Mouse (Mus musculus): Measurements from ENCODE around the gene Tinf2. TPM values are rescaled to one million over a fixed set of nuclear protein-coding genes. Genes with fewer than 3 reads are reported as not detected.

The Tinf2 gene
- polyA plus RNA-seq, 1 experiment from 2014 or later, result 25.3 TPM

DNA sequence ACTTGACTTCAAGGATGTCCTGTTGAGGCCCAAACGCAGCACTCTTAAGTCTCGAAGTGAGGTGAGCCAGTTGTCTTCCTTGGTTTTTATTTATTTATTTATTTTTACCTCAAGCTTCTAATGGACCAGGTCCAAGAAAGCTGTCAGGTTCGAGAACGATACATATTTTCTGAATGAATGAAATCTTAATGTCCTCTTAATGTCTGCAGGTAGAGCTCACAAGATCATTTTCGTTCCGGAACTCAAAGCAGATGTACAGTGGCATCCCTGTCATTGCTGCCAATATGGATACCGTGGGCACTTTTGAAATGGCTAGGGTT lies 8.9 kb downstream of the Tinf2 start:
- ATAC-seq, result no peak
- no peaks in the 10 kb centered on the region for H3K27me3 ChIP-seq (replicated peaks; ENCODE audit: control insufficient read depth, insufficient read depth, low read length)
- peak overlapping the region; percentile 85 for H3K9ac ChIP-seq (ENCODE audit: low read depth, low read length)
- no peaks in the 10 kb centered on the region for H3K9me3 ChIP-seq (ENCODE audit: control insufficient read depth, low read length)
- peaks cover 16% of the 10 kb centered on the region for H3K4me1 ChIP-seq (ENCODE audit: control insufficient read depth, insufficient read depth, low read depth, low read length)
- H3K4me3 ChIP-seq (ENCODE audit: low read length), result peak overlapping the region; percentile 76
- peaks cover 18% of the 10 kb centered on the region for H3K36me3 ChIP-seq (ENCODE audit: control insufficient read depth, insufficient read depth, low read length)
- H3K27ac ChIP-seq (ENCODE audit: low read depth, low read length), result no peak overlapping the region
- WGBS, result 83% methylated on average over 7 of the region's 7 CpGs
- peak overlapping the region; percentile 79 for H3K4me2 ChIP-seq (ENCODE audit: low read length)

DNA sequence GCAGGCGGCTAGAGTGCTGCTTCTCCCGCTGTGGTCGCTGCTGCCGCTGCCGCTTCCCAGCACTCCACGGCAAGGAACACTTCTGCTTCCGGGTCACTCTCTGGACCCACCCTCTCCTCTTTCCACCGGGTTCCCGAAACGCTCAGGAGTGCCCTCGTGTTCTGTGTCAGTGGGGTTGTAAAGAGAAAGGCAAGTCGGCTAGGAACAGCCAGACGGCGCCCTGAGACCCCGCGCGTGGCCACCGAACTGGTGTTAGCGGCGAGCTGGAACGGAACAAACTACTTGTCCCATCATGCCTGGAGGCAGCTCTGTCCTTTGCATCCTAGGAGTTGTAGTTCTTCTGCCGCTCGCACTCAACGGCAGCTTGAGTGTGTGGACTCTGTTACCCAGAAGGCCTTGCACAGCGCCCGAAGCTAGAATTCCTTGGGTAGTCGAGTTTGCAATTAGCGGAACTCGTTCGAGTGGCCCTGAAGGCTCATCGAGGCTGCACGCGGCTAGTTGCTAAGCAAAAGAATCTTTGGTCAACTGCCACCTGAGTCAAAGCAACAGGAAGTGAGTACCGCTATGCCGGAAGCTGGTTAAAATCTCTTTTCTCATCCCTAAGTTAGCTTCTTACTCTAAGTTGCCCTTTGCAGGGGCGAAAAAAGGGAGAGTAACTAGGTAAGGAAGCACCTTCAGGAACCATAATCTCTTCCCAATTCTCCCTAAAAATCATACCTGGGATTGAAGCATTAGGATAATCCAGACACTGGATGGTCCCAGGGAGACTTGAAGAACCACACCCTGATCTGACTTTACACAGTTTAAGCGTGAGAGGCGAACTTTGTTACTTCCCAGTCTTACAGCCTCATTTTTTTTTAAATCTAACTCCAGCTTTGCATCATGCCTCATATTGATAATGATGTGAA lies 9.5 kb downstream of the Tinf2 start, which contains the start of the genes Gmpr2 and Nedd8:
TSS of gene Gmpr2 (plus strand) at position 109 of the 908 bp plus-strand sequence.
TSS of gene Nedd8 (minus strand) at position 292 of the 908 bp plus-strand sequence.
- Histone ChIP-seq H3K36me3 (ENCODE audit: control insufficient read depth, insufficient read depth, low read length) (peaks cover 15% of the 10 kb centered on the region), H3K4me1 (ENCODE audit: control insufficient read depth, insufficient read depth, low read depth, low read length) (peaks cover 16% of the 10 kb centered on the region), H3K9me3 (ENCODE audit: control insufficient read depth, low read length) (no peaks in the 10 kb centered on the region), H3K4me3 (ENCODE audit: low read length) (peak within 1 kb of the TSS; percentile 76), H3K27me3 (replicated peaks; ENCODE audit: control insufficient read depth, insufficient read depth, low read length) (no peaks in the 10 kb centered on the region), H3K9ac (ENCODE audit: low read depth, low read length) (peak within 1 kb of the TSS; percentile 85), H3K27ac (ENCODE audit: low read depth, low read length) (peak within 1 kb of the TSS; percentile 94), H3K4me2 (ENCODE audit: low read length) (peak within 1 kb of the TSS; percentile 97)
- WGBS, result 1% methylated on average over 38 of the region's 38 CpGs
- ATAC-seq, result peak; percentile 98

DNA sequence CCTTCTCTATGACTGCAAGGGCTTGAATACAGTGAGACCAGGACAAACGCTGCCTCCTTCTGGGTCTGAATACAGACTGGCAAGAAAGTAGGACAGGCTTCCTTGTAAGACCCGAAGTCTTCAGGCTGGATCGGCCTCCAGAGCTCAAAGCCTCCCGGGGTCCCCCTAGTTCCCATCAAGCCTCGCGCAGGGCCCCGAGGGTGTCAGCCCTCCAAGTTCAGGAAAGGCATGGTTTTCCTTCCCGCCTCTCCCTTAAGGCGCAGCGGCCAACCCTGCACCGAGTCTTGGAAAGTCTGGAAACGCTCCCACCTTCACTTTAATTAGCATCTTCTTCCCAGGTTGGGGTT lies 10.2 kb downstream of the Tinf2 start:
- Histone ChIP-seq H3K27me3 (replicated peaks; ENCODE audit: control insufficient read depth, insufficient read depth, low read length) (no peaks in the 10 kb centered on the region), H3K27ac (ENCODE audit: low read depth, low read length) (peak overlapping the region; percentile 94), H3K4me2 (ENCODE audit: low read length) (peak overlapping the region; percentile 97), H3K4me1 (ENCODE audit: control insufficient read depth, insufficient read depth, low read depth, low read length) (peaks cover 16% of the 10 kb centered on the region), H3K9me3 (ENCODE audit: control insufficient read depth, low read length) (no peaks in the 10 kb centered on the region), H3K36me3 (ENCODE audit: control insufficient read depth, insufficient read depth, low read length) (peaks cover 9% of the 10 kb centered on the region), H3K9ac (ENCODE audit: low read depth, low read length) (peak overlapping the region; percentile 85), H3K4me3 (ENCODE audit: low read length) (peak overlapping the region; percentile 76)
- ATAC-seq, result peak; percentile 67
- under 1% methylated on average over 12 of the region's 12 CpGs for WGBS

DNA sequence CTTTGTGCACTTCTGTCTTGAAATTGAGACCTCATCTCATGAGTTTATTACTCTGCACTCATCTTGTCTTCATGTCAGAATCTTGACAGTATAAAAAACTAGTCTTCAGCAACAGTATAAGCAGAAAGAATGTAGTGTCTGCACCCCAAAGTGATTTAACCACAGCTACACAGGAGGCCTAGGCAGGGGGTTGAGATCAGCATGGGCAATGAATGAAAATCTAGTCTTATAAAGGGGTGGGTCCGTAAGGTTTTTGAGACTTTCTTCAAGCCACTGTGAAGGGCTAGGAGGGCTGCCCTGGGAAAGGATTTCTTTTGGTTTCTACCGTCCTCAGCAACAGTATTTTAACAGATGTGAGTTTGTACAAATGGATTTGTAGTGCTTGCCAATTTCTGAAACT lies 21.0 kb downstream of the Tinf2 start:
- 46% methylated on average over 2 of the region's 2 CpGs for WGBS
- H3K4me2 ChIP-seq (ENCODE audit: low read length), result peak overlapping the region; percentile 65
- H3K27me3 ChIP-seq (replicated peaks; ENCODE audit: control insufficient read depth, insufficient read depth, low read length), result no peaks in the 10 kb centered on the region
- H3K36me3 ChIP-seq (ENCODE audit: control insufficient read depth, insufficient read depth, low read length), result peaks cover 10% of the 10 kb centered on the region
- H3K9me3 ChIP-seq (ENCODE audit: control insufficient read depth, low read length), result no peaks in the 10 kb centered on the region
- H3K4me1 ChIP-seq (ENCODE audit: control insufficient read depth, insufficient read depth, low read depth, low read length), result peaks cover 8% of the 10 kb centered on the region
- ATAC-seq, result peak; percentile 6; the same call in 1 of the 2 replicates
- no peak overlapping the region for H3K27ac ChIP-seq (ENCODE audit: low read depth, low read length)
- peak overlapping the region; percentile 69 for H3K4me3 ChIP-seq (ENCODE audit: low read length)
- no peak overlapping the region for H3K9ac ChIP-seq (ENCODE audit: low read depth, low read length)

DNA sequence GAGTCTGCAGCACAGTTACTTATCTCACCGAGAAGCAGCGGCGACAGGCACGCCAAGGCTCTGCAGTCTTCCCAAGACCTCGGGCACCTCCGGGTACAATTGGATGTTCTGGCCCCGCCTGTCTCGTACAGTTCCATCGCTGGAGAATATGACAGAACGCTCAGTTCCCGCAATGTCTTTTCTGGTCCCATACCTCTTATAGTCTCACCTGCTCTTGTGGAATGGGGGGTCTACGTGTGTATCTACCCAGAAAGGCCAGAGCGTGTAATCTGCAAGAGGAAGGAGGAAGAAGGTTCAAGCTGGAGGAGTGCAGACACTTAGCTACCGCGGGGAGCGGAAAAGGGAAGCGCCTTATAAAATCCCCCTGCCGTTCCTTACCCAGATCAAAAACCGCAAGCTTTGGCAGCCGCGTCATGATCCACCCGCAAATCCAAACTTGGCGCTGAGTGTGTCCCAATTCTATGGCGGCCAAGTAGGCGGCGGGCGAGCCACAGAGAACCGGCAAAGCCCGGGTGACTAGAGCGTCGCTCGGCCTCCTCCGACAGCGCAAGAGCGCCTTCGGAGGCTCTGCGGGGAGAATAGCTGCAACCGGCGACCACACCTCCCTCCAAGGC lies 21.6 kb downstream of the Tinf2 start, which contains the start of gene Mdp1:
TSS of gene Mdp1 (minus strand) at position 549 of the 614 bp plus-strand sequence.
- Histone ChIP-seq H3K4me2 (ENCODE audit: low read length) (peak within 1 kb of the TSS; percentile 65), H3K4me1 (ENCODE audit: control insufficient read depth, insufficient read depth, low read depth, low read length) (peaks cover 8% of the 10 kb centered on the region), H3K27ac (ENCODE audit: low read depth, low read length) (peak within 1 kb of the TSS; percentile 88), H3K27me3 (replicated peaks; ENCODE audit: control insufficient read depth, insufficient read depth, low read length) (no peaks in the 10 kb centered on the region), H3K36me3 (ENCODE audit: control insufficient read depth, insufficient read depth, low read length) (peaks cover 10% of the 10 kb centered on the region), H3K4me3 (ENCODE audit: low read length) (peak within 1 kb of the TSS; percentile 69), H3K9me3 (ENCODE audit: control insufficient read depth, low read length) (no peaks in the 10 kb centered on the region), H3K9ac (ENCODE audit: low read depth, low read length) (peak within 1 kb of the TSS; percentile 78)
- under 1% methylated on average over 38 of the region's 39 CpGs for WGBS
- ATAC-seq, result peak; percentile 96

DNA sequence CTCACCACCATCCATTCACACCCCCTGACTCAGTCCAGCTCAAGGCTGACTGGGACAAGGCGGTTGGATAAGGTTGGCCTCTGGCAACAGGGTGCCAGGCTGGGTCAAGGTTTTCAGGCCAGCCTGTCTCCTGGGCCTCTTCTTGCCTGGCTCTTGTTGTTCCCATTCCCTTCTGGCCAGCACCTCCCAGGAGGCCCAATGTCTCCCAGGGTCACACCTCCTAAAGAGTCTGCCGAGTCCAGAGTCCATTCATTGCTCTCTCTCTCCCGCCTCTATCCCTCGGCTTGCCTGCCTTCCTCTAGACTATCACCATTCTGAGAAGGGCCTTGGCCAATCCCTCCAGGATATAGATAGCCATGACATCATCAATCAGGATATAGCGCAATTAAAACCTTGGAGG lies 23.6 kb downstream of the Tinf2 start:
- Histone ChIP-seq H3K27me3 (replicated peaks; ENCODE audit: control insufficient read depth, insufficient read depth, low read length) (no peaks in the 10 kb centered on the region), H3K4me3 (ENCODE audit: low read length) (no peak overlapping the region), H3K4me1 (ENCODE audit: control insufficient read depth, insufficient read depth, low read depth, low read length) (peaks cover 8% of the 10 kb centered on the region), H3K4me2 (ENCODE audit: low read length) (no peak overlapping the region), H3K36me3 (ENCODE audit: control insufficient read depth, insufficient read depth, low read length) (peaks cover 7% of the 10 kb centered on the region), H3K27ac (ENCODE audit: low read depth, low read length) (no peak overlapping the region), H3K9ac (ENCODE audit: low read depth, low read length) (no peak overlapping the region), H3K9me3 (ENCODE audit: control insufficient read depth, low read length) (no peaks in the 10 kb centered on the region)
- no peak for ATAC-seq
- WGBS, result 92% methylated on average over 5 of the region's 5 CpGs

DNA sequence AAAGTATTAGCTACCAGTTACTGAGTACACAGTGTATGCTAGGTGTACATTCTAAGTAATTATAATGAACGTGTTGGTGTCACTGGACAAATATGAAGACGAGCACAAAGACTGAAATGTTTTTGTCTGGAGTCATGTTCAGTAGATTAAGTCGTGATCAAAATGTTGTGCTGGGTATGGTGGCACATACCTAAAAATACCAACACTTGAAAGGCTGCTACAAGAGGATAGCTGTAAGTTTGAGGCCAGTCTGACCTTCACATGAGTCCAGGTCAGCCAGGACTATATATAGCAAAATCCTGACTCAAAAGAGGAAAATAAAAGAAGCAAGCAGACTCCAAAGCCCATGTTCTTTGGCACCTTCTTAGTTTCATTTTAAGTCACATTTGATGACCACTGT lies 24.7 kb downstream of the Tinf2 start:
- Histone ChIP-seq H3K27ac (ENCODE audit: low read depth, low read length) (no peak overlapping the region), H3K4me3 (ENCODE audit: low read length) (no peak overlapping the region), H3K4me2 (ENCODE audit: low read length) (no peak overlapping the region), H3K4me1 (ENCODE audit: control insufficient read depth, insufficient read depth, low read depth, low read length) (peaks cover 8% of the 10 kb centered on the region), H3K9me3 (ENCODE audit: control insufficient read depth, low read length) (no peaks in the 10 kb centered on the region), H3K36me3 (ENCODE audit: control insufficient read depth, insufficient read depth, low read length) (0 out of 2 replicates have a peak, but pooled peaks cover 2% of the 10 kb centered on the region), H3K27me3 (replicated peaks; ENCODE audit: control insufficient read depth, insufficient read depth, low read length) (no peaks in the 10 kb centered on the region), H3K9ac (ENCODE audit: low read depth, low read length) (no peak overlapping the region)
- no peak for ATAC-seq
- WGBS, result 90% methylated on average over 3 of the region's 3 CpGs

DNA sequence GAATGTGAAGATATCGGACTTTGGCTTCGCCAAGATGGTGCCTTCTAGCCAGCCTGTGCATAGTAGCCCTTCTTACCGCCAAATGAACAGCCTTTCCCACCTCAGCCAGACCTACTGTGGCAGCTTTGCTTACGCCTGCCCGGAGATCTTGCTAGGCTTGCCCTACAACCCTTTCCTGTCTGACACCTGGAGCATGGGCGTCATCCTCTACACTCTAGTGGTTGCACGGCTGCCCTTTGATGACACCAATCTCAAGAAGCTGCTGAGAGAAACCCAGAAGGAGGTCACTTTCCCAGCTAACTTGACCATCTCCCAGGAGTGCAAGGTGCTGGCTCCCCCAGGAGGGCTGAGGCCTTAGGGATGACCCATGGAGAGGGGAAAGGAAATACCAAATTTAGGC lies 30.1 kb downstream of the Tinf2 start:
- Histone ChIP-seq H3K9me3 (ENCODE audit: control insufficient read depth, low read length) (no peaks in the 10 kb centered on the region), H3K27me3 (replicated peaks; ENCODE audit: control insufficient read depth, insufficient read depth, low read length) (no peaks in the 10 kb centered on the region), H3K4me3 (ENCODE audit: low read length) (no peak overlapping the region), H3K4me1 (ENCODE audit: control insufficient read depth, insufficient read depth, low read depth, low read length) (no peaks in the 10 kb centered on the region), H3K4me2 (ENCODE audit: low read length) (no peak overlapping the region), H3K36me3 (ENCODE audit: control insufficient read depth, insufficient read depth, low read length) (no peaks in the 10 kb centered on the region), H3K9ac (ENCODE audit: low read depth, low read length) (no peak overlapping the region), H3K27ac (ENCODE audit: low read depth, low read length) (no peak overlapping the region)
- WGBS, result 88% methylated on average over 7 of the region's 7 CpGs
- ATAC-seq, result no peak

DNA sequence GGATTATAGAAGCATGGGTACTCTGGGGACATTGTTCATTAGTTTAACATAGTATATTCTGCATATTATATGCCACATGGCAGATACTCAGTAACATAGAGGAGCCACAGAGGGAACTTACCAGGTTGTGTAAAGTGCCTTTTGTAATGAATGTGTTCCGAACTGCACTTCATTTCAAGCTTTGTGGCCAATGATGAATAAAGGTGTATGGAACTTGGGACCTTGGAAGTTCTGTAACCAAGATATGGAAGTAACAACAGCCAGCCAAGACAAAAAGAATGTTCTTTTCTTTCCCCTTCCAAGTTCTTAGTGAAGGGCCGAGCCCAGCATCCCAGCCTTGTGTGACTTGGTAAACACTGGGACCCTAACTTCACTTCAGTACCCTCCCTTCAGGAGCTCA lies 31.7 kb downstream of the Tinf2 start, which contains the start of gene Tssk4:
TSS of gene Tssk4 (plus strand) at position 301 of the 400 bp plus-strand sequence.
- no peak within 1 kb of the TSS for H3K4me2 ChIP-seq (ENCODE audit: low read length)
- WGBS, result 94% methylated on average over 2 of the region's 2 CpGs

More for the DNA sequence above, 31.7 kb downstream of the Tinf2 start, which contains the start of gene Tssk4:
- peaks cover 2% of the 10 kb centered on the region for H3K4me1 ChIP-seq (ENCODE audit: control insufficient read depth, insufficient read depth, low read depth, low read length)
- H3K4me3 ChIP-seq (ENCODE audit: low read length), result no peak within 1 kb of the TSS
- H3K36me3 ChIP-seq (ENCODE audit: control insufficient read depth, insufficient read depth, low read length), result no peaks in the 10 kb centered on the region
- H3K9me3 ChIP-seq (ENCODE audit: control insufficient read depth, low read length), result no peaks in the 10 kb centered on the region
- no peak for ATAC-seq
- no peaks in the 10 kb centered on the region for H3K27me3 ChIP-seq (replicated peaks; ENCODE audit: control insufficient read depth, insufficient read depth, low read length)
- no peak within 1 kb of the TSS for H3K9ac ChIP-seq (ENCODE audit: low read depth, low read length)
- no peak within 1 kb of the TSS for H3K27ac ChIP-seq (ENCODE audit: low read depth, low read length)
